Mouse (Mus musculus) embryonic facial prominence, embryonic 14.5 days (tissue): ENCODE measurements at regions not wholly inside any gene's neighbourhood (a gene's known extent, or its start where the extent isn't known, plus 50 kb on each side); places are given as distances from the start of the nearest gene placed in this dataset.

Source experiments
- ATAC-seq: fragments of 200-750 bp; cut with Nextera tagmentation; 2 replicates; pipeline ENCODE4 v1.8.0; 2017; ENCODE audit warnings: low read depth, moderate number of reproducible peaks, moderate TSS enrichment
- DNase-seq: peaks from one replicate; pipeline ENCODE4 v3.0.0-alpha.2; 2015; ENCODE audit warnings: low spot score
- H3K27ac ChIP-seq: fragments of 300-500 bp; sonication (generic); replicated peaks from 2 replicates; pipeline ENCODE4 v1.5.1; 2014; ENCODE audit warnings: low read depth, mild to moderate bottlenecking, low read length, moderate library complexity
- H3K27me3 ChIP-seq: fragments of 300-500 bp; sonication (generic); replicated peaks from 2 replicates; pipeline ENCODE4 v1.6.1; 2014; ENCODE audit warnings: low read length; ENCODE audit not compliant: control insufficient read depth, insufficient read depth
- H3K36me3 ChIP-seq: fragments of 300-500 bp; sonication (generic); 2 replicates; pipeline ENCODE4 v1.6.1; 2014; ENCODE audit warnings: low read length, mixed read lengths; ENCODE audit not compliant: control insufficient read depth, insufficient read depth
- H3K4me1 ChIP-seq: fragments of 300-500 bp; sonication (generic); 2 replicates; pipeline ENCODE4 v1.6.1; 2014; ENCODE audit warnings: antibody characterized with exemption, low read length; ENCODE audit not compliant: control insufficient read depth, insufficient read depth
- H3K4me2 ChIP-seq: fragments of 300-500 bp; sonication (generic); 2 replicates; pipeline ENCODE4 v1.6.1; 2014; ENCODE audit warnings: low read depth, mild to moderate bottlenecking, low read length, moderate library complexity, mixed read lengths
- H3K4me3 ChIP-seq: fragments of 300-500 bp; sonication (generic); 2 replicates; pipeline ENCODE4 v1.5.1; 2014; ENCODE audit warnings: low read depth, mild to moderate bottlenecking, low read length
- H3K9ac ChIP-seq: fragments of 300-500 bp; sonication (generic); 2 replicates; pipeline ENCODE4 v1.6.1; 2014; ENCODE audit warnings: low read depth, mild to moderate bottlenecking, low read length, moderate library complexity, mixed read lengths
- H3K9me3 ChIP-seq: fragments of 300-500 bp; sonication (generic); 2 replicates; pipeline ENCODE4 v1.6.1; 2016; ENCODE audit warnings: low read length; ENCODE audit not compliant: control insufficient read depth
- WGBS: fragments of 180-500 bp; shearing (Covaris S2); extraction: QIAGEN DNeasy Blood & Tissue Kit; methylation state at CpG from one replicate; pipeline ENCODE4 v1.1.7; 2014; 5-methylcytosine and 5-hydroxymethylcytosine counted together

DNA sequence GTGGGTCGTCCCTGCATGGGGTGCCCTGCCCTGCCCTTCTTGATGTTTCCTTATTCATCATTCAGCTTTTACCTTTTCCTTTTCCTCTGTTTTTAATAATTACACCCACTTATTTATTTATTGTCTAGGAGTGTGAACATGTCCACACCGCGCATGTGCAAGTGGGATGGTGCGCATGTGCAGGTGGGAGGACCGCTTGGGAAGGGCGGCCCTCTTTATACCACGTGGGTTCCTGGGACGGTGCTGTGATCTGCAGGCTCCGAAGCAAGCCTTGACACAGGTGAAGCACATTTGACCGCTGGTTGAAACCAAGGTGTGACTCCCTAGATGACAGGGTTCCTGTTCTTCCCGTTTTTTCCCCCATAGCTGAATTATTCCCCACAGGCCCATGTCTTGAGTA, 60.0 kb downstream of the Syf2 start:
- no peak overlapping the region for H3K27ac ChIP-seq
- H3K27me3 ChIP-seq: no peaks in the 10 kb centered on the region
- no peak for DNase-seq
- 81% methylated on average over 11 of the region's 11 CpGs for WGBS
- ATAC-seq: no peak
- H3K4me1 ChIP-seq: no peaks in the 10 kb centered on the region
- no peak overlapping the region for H3K9ac ChIP-seq
- H3K36me3 ChIP-seq: no peaks in the 10 kb centered on the region
- H3K4me3 ChIP-seq: no peak overlapping the region
- H3K4me2 ChIP-seq: no peak overlapping the region
- no peaks in the 10 kb centered on the region for H3K9me3 ChIP-seq

DNA sequence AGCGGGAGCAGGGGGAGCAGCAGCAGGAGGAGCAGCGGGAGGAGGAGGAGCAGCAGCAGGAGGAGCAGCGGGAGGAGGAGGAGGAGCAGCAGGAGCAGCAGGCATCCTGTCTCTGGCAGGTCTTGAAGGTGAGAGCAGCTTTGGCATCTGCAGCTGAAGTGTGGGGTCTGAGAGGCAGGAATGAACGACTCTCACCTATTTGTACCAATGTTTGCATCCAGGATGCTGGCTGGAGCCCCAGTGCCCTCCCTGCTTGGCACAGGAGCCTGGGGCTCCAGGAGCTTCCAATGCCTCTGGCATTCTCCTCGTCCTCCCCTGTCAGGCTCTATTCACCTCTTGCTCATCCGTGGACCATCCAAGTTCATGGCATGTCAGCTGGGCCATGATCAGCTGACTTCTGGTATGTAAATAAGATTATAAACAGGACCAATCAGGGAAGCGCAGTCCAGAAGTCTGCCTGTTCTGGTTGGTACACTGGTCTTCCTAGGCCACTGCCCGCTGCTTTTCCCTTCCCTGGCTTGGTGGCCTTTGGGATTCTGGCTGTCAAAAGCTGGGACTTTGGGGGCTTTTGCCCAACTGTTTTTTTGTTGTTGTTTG, 62.9 kb downstream of the Syf2 start:
- H3K27me3 ChIP-seq: no peaks in the 10 kb centered on the region
- no peak overlapping the region for H3K9ac ChIP-seq
- H3K27ac ChIP-seq: no peak overlapping the region
- H3K4me2 ChIP-seq: no peak overlapping the region
- no peak overlapping the region for H3K4me3 ChIP-seq
- ATAC-seq (no peak), DNase-seq (no peak)
- WGBS: 58% methylated on average over 8 of the region's 8 CpGs
- H3K36me3 ChIP-seq: no peaks in the 10 kb centered on the region
- no peaks in the 10 kb centered on the region for H3K4me1 ChIP-seq
- no peaks in the 10 kb centered on the region for H3K9me3 ChIP-seq

DNA sequence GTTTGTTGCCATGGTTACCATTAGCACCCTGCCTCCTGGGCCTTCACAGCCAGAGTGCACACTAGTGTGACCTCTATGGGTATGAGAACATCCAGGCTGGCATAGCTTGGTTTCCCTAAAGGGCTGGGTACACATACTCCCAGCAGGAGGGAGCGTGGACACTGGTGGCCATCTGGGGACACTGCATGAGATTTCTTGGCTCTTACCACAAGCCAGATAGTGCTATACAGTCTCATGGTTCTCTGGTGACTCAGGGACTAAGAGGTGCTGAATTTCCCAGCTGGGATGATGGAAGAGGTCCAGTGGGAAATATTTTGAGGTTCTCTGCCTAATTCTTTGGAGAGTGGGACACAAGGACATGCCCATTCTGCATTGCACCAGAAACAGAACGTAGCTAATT, 63.5 kb downstream of the Syf2 start:
- ATAC-seq: no peak
- no peak for DNase-seq
- no peaks in the 10 kb centered on the region for H3K4me1 ChIP-seq
- 88% methylated on average over 2 of the region's 2 CpGs for WGBS
- no peaks in the 10 kb centered on the region for H3K27me3 ChIP-seq
- H3K36me3 ChIP-seq: no peaks in the 10 kb centered on the region
- no peak overlapping the region for H3K27ac ChIP-seq
- H3K9ac ChIP-seq: no peak overlapping the region
- no peaks in the 10 kb centered on the region for H3K9me3 ChIP-seq
- H3K4me2 ChIP-seq: no peak overlapping the region
- no peak overlapping the region for H3K4me3 ChIP-seq

DNA sequence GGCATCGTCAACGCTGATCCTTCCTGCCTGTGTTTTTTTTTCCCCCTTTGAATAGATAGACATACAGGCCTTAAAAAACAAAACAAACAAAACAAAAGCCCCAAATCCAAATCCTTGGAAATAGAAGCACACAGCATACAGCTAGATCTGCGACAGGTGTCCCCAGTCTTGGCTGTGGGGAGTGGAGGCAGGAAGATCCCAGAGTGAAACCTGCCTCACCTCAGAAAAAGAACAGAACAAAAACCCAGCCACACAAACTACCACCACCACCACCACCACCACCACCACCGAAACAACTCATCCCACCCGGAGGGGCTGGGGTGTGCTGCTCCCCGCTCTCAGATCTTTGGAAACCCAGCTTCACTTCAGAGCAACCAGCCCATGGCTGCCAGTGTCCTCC, 64.0 kb downstream of the Syf2 start:
- no peaks in the 10 kb centered on the region for H3K9me3 ChIP-seq
- ATAC-seq: no peak
- DNase-seq: no peak

DNA sequence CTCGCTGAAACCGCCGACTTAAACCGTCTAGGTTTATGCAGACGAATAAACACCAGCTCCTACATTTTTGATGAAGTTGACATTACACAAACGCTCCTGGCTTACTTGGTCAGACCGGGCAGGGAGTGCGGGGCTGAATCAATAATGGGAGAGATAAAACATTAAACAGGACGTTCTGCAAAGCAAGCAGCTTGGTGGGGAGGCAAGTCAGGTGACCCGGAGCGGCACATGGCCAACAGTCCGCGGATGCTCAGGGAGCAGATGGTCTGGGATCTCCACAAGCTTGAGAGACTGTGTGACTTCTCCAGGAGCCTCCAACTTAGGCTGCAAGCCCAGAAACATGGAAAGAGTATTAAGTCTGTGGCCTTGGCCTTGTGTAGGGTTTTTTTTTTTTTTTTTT, 64.4 kb downstream of the Syf2 start:
- no peak for ATAC-seq

More for the DNA sequence above, 64.0 kb downstream of the Syf2 start:
- Histone ChIP-seq H3K9ac (no peak overlapping the region), H3K27ac (0 out of 2 replicates have a peak overlapping the region, but pooled peaks have one; percentile 21), H3K4me3 (no peak overlapping the region), H3K4me2 (no peak overlapping the region), H3K36me3 (no peaks in the 10 kb centered on the region), H3K27me3 (no peaks in the 10 kb centered on the region), H3K4me1 (no peaks in the 10 kb centered on the region)
- WGBS: 78% methylated on average over 6 of the region's 6 CpGs

DNA sequence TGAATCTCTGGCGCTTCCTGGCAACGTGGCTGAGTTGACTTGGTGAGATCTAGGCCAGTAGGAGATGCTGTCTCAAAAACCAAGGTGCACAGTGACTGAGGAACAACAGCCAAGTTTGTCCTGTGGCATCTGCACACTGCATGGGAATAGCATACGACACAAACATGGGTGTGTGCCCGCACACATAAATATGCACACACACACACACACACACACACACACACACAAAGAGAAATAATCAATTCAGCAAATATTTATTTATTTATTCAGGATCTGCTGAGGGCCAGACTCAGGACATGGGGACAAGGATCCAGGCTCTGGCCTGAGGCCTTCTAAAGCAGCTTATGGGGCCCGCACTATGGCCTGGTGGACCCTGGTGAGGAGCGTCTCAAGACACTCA, 65.4 kb downstream of the Syf2 start:
- Histone ChIP-seq H3K27ac (no peak overlapping the region), H3K4me2 (no peak overlapping the region), H3K9ac (no peak overlapping the region), H3K4me1 (no peaks in the 10 kb centered on the region), H3K9me3 (no peaks in the 10 kb centered on the region), H3K36me3 (no peaks in the 10 kb centered on the region), H3K27me3 (no peaks in the 10 kb centered on the region), H3K4me3 (no peak overlapping the region)
- DNase-seq (no peak), ATAC-seq (no peak)
- WGBS: 83% methylated on average over 6 of the region's 6 CpGs

More for the DNA sequence above, 64.4 kb downstream of the Syf2 start:
- Histone ChIP-seq H3K4me2 (no peak overlapping the region), H3K4me3 (no peak overlapping the region), H3K4me1 (no peaks in the 10 kb centered on the region), H3K9me3 (no peaks in the 10 kb centered on the region), H3K27ac (0 out of 2 replicates have a peak overlapping the region, but pooled peaks have one; percentile 21), H3K27me3 (no peaks in the 10 kb centered on the region), H3K9ac (no peak overlapping the region), H3K36me3 (no peaks in the 10 kb centered on the region)
- DNase-seq: peak; percentile 64
- 66% methylated on average over 13 of the region's 13 CpGs for WGBS

DNA sequence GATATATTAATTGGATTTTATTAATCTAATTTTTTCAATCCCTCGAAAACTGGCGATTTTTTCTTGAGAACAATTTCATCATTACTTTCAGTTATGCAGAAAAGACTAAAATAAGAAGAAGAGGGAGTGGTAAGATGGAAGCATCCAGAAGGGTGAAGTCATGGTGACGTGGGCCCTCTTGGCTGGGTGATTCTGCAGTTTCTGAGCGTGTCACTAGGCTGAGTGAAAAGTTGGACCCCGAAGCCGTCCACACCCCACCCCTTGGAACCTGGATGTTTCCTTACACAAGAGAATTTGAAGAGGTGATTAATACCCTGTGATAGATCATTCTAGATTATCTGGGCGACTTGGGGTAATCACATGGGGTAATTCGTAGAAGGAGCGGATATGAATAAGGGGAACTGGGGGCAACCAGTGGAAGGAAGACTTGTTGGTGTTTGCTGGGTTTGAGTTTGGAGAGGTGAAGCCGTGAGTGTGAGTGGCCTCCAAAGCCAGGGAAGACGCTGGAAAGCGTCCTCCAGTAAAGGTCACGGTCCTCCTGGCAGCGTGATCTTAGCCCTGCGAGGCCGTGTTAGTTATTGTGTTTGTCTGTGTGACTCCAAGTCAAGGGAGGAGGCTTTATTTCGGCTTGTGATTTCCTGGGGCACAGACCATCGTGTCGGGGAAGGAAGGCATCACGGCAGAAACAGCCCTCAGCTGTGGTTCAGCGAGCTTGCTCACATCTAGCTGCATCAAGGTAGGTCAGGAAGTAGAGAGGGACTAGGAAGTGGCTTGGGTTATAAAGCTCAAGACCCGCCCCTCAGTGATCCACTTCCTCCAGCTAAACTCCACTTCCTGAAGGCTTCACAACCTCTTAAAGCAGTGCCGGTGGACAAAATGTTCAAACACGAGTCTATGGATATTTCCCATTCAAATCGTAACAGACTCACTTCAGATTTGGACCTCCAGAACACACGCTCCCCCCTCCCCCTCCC, 67.0 kb downstream of the Syf2 start:
- ATAC-seq: no peak
- 88% methylated on average over 26 of the region's 26 CpGs for WGBS
- no peaks in the 10 kb centered on the region for H3K9me3 ChIP-seq

DNA sequence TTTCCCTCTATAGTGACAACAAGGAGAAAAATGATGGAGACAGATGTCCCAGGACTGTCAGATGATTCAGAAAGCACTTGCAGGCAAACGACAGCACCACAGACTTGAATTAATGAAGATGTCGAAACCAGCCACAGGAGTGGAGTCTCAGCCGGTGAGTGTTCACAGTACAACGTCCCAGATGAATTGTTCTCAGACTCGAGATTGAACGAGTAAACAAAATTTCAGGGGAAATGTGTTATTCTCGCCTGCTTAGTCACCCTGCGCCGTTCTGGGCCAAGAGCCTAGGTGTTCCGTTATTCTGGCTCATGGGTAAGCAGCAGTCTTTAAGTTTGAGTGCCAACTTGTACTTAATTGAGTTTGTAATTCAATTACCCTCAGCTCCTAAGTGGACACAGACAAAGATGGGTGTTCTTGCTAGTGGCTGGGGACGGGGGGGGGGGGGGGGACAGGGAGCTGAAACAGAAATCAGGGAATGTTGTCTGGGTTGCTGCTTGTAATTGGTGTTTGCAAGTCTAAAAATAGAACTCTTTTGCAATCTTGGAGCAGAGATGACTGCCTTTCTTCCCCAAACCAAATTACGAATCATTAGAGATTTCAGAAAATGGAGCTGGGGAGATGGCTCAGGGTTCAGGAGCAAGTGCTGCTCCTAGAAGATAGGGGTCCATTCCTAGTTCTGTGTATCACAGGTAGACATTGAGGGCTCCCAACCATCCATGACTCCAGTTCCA, 68.4 kb downstream of the Syf2 start:
- H3K9ac ChIP-seq: no peak overlapping the region
- WGBS: 50% methylated on average over 12 of the region's 12 CpGs
- DNase-seq (peak; percentile 41), ATAC-seq (no peak)
- no peak overlapping the region for H3K27ac ChIP-seq
- H3K36me3 ChIP-seq: no peaks in the 10 kb centered on the region
- no peak overlapping the region for H3K4me2 ChIP-seq
- no peaks in the 10 kb centered on the region for H3K9me3 ChIP-seq
- no peak overlapping the region for H3K4me3 ChIP-seq
- H3K27me3 ChIP-seq: no peaks in the 10 kb centered on the region
- peaks cover 16% of the 10 kb centered on the region for H3K4me1 ChIP-seq

More for the DNA sequence above, 67.0 kb downstream of the Syf2 start:
- Histone ChIP-seq H3K36me3 (no peaks in the 10 kb centered on the region), H3K4me1 (peaks cover 12% of the 10 kb centered on the region), H3K27ac (no peak overlapping the region), H3K4me2 (no peak overlapping the region), H3K9ac (no peak overlapping the region), H3K4me3 (no peak overlapping the region), H3K27me3 (no peaks in the 10 kb centered on the region)
- no peak for DNase-seq
